Mouse (Mus musculus) lung, postnatal 0 days (tissue): ENCODE results near the gene Dcaf6. TPM values are rescaled to one million over a fixed set of nuclear protein-coding genes. Genes with fewer than 3 reads are reported as not detected.
"Not testable (repeated sequence)": the region's sequence is repeated elsewhere in the genome, so short reads cannot be mapped to it uniquely, and the experiment has no call there.

Source experiments
- ATAC-seq: fragments of 200-750 bp; cut with Nextera tagmentation; 2 replicates; pipeline ENCODE4 v1.8.0; 2017; ENCODE audit warnings: moderate library complexity
- DNase-seq: peaks from one replicate; pipeline ENCODE4 v3.0.0-alpha.2; 2016; ENCODE audit warnings: low spot score
- H3K27ac ChIP-seq: fragments of 300-500 bp; sonication (generic); 2 replicates; pipeline ENCODE4 v1.5.1; 2014; ENCODE audit warnings: antibody characterized with exemption, mild to moderate bottlenecking, low read length, mixed read lengths
- H3K27me3 ChIP-seq: fragments of 300-500 bp; sonication (generic); replicated peaks from 2 replicates; pipeline ENCODE4 v1.6.1; 2014; ENCODE audit warnings: low read length, mixed read lengths; ENCODE audit not compliant: insufficient read depth
- H3K36me3 ChIP-seq: fragments of 300-500 bp; sonication (generic); 2 replicates; pipeline ENCODE4 v1.6.1; 2014; ENCODE audit warnings: low read length, mixed read lengths; ENCODE audit not compliant: insufficient read depth
- H3K4me1 ChIP-seq: fragments of 300-500 bp; sonication (generic); 2 replicates; pipeline ENCODE4 v1.6.1; 2014; ENCODE audit warnings: antibody characterized with exemption, low read depth, low read length, mixed read lengths; ENCODE audit not compliant: insufficient read depth
- H3K4me2 ChIP-seq: fragments of 300-500 bp; sonication (generic); replicated peaks from 2 replicates; pipeline ENCODE4 v1.6.1; 2014; ENCODE audit warnings: low read depth, mild to moderate bottlenecking, low read length, moderate library complexity, mixed read lengths
- H3K4me3 ChIP-seq: fragments of 300-500 bp; sonication (generic); 2 replicates; pipeline ENCODE4 v1.5.1; 2014; ENCODE audit warnings: low read depth, low read length
- H3K9ac ChIP-seq: fragments of 300-500 bp; sonication (generic); replicated peaks from 2 replicates; pipeline ENCODE4 v1.6.1; 2014; ENCODE audit warnings: low read depth, mild to moderate bottlenecking
- H3K9me3 ChIP-seq: fragments of 300-500 bp; sonication (generic); 2 replicates; pipeline ENCODE4 v1.6.1; 2016; ENCODE audit warnings: low read length, mixed read lengths
- CTCF ChIP-seq: IDR thresholded peaks from 2 replicates; pipeline ENCODE4 v1.5.1; 2016; ENCODE audit warnings: antibody characterized with exemption, mild to moderate bottlenecking
- EP300 ChIP-seq: IDR thresholded peaks from 2 replicates; pipeline ENCODE4 v1.6.1; 2016; ENCODE audit warnings: antibody characterized with exemption, mild to moderate bottlenecking, control low read depth
- WGBS: fragments of 180-500 bp; shearing (Covaris S2); extraction: QIAGEN DNeasy Blood & Tissue Kit; methylation state at CpG from one replicate; pipeline ENCODE4 v1.1.7; 2014; 5-methylcytosine and 5-hydroxymethylcytosine counted together
- polyA plus RNA-seq: library from polyadenylated mRNA; unstranded; fragments of >200 nt; fragmentation: Nextera tagmentation; extraction: Ambion mirVana; gene quantifications from 2 replicates; pipeline ENCODE4 v1.2.1, GENCODE M21; 2015

Gene Dcaf6
- polyA plus RNA-seq, 1 experiment from 2014 or later, result 22.3 TPM

DNA sequence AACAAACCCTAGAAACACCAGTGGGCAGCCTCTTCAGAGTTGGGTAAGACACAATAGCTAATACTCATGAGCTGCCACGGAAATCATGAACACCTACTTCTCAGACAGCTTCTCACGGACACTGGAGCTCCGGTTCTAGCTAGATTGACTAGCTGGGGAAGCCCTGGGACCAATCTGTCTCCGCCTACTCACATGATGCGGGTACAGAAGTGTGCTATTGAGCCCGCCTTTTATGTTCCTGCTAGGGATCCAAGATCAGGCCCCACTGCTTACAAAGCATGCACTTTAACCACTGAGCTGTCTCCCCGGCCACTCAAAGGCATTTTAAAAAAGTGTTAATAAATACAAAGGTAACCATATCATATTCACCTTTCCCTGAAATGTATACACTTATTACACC, 118.1 kb downstream of the Dcaf6 start:
- WGBS, result 55% methylated on average over 7 of the region's 7 CpGs
- Histone ChIP-seq H3K9ac (no peak overlapping the region), H3K36me3 (peaks cover 8% of the 10 kb centered on the region), H3K4me2 (no peak overlapping the region), H3K27ac (no peak overlapping the region), H3K9me3 (no peaks in the 10 kb centered on the region), H3K27me3 (no peaks in the 10 kb centered on the region), H3K4me3 (no peak overlapping the region), H3K4me1 (no peaks in the 10 kb centered on the region)
- no peak for DNase-seq
- no peak for TF ChIP-seq CTCF
- no peak for TF ChIP-seq EP300
- ATAC-seq, result 0 out of 2 replicates have a peak, but pooled peaks have one; percentile 23

DNA sequence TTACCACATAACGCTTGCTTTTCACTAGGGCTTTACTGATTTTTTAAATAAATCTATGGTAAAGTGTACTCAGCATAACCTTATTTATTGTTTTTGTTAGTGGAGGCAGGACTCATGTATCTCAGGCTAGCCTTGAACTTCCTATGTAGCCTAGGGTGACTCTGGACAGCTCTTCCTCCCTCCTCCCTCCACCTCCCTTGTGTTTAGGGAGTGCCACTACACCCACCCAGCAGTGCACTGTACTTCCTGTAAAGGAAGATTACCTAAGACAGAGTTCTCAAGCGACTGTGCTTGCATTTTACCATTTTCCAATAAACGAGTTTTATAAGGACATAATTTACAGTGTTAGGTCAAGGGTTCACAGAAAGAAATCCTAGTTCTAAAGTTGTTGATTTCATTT, 127.5 kb downstream of the Dcaf6 start:
- TF ChIP-seq EP300, result no peak
- Histone ChIP-seq H3K9ac (no peak overlapping the region), H3K4me1 (no peaks in the 10 kb centered on the region), H3K4me3 (no peak overlapping the region), H3K27me3 (no peaks in the 10 kb centered on the region), H3K9me3 (no peaks in the 10 kb centered on the region), H3K4me2 (no peak overlapping the region), H3K27ac (no peak overlapping the region), H3K36me3 (peaks cover 19% of the 10 kb centered on the region)
- ATAC-seq (no peak), DNase-seq (no peak)
- 75% methylated on average over 3 of the region's 3 CpGs for WGBS

DNA sequence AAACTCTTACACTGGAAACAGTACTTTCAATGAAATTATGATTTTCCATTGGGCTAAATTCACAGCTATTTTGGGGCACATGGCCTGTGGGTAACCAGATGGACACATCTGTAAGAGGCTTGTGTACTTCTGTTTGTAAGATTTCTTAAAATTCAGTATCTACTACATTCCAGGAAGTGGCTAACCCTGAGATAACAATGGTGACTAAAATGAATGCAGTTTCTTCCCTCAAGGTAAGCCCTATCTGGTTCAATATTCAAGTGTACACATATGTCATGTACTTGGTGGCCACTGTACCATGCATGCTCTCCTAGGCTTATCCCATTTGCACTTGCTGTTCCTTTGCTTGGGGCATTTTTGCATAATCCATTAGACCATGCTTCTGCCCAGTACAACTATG, 129.4 kb downstream of the Dcaf6 start:
- ATAC-seq (no peak), DNase-seq (no peak)
- H3K4me1 ChIP-seq, result no peaks in the 10 kb centered on the region
- no peaks in the 10 kb centered on the region for H3K9me3 ChIP-seq
- no peak overlapping the region for H3K4me2 ChIP-seq
- H3K27me3 ChIP-seq, result no peaks in the 10 kb centered on the region
- H3K4me3 ChIP-seq, result no peak overlapping the region
- no peak overlapping the region for H3K27ac ChIP-seq
- TF ChIP-seq CTCF (no peak), EP300 (no peak)
- H3K9ac ChIP-seq, result no peak overlapping the region
- H3K36me3 ChIP-seq, result 0 out of 2 replicates have a peak, but pooled peaks cover 10% of the 10 kb centered on the region

DNA sequence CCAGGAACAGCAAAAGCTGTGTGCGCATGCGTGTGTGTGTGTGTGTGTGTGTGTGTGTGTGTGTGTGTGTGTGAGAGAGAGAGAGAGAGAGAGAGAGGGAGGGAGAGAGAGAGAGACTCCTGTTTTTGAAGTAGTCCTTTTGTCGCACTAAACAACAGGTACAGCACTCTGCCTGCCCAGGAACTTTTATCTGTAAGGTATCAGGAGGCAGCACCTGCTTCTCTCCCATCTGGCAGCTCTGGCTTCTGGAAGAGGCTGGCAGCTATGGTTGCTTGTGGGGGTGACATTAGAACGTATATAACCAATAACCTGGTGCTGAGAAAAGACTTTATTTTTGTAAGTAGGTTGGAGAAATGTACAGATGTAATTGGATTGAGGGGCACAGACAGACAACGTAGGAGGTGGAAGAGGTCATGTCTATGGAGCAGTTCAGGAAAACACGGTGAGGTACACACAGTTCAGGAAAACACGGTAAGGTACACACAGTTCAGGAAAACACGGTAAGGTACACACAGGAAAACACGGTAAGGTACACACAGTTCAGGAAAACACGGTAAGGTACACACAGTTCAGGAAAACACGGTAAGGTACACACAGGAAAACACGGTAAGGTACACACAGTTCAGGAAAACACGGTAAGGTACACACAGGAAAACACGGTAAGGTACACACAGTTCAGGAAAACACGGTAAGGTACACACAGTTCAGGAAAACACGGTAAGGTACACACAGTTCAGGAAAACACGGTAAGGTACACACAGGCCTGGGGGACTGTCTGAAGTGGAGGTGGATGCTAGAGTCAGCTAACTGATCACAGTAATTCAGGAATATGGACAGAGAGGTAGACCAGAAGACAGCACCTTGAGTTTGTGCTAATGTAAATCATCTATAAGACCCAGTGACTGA, 131.6 kb downstream of the Dcaf6 start:
- not testable (repeated sequence) for H3K4me3 ChIP-seq, H3K27me3 ChIP-seq

DNA sequence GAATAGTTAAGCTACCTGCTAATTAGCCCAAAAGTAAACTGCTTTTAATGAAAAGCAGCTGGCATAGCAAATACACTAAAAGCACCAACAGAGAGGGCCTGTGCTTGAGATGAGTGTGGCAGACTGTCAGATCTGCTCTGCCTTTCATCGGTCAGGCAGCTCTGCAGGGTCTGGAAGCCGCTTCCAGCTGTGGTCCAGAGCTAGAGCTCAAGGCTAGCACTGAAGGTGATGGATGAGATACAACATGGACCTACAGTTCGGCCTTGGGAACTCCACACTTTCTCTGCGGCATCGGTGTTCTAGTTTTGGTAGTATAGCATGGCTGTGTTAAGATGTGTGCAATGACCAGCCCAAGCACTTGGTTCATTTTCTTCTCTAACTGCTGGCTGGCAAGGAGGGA, 132.4 kb downstream of the Dcaf6 start:
- TF ChIP-seq EP300 (no peak), CTCF (no peak)
- H3K4me1 ChIP-seq, result no peaks in the 10 kb centered on the region
- ATAC-seq, result no peak
- H3K36me3 ChIP-seq, result 0 out of 2 replicates have a peak, but pooled peaks cover 9% of the 10 kb centered on the region
- WGBS, result 55% methylated on average over 5 of the region's 5 CpGs
- no peaks in the 10 kb centered on the region for H3K27me3 ChIP-seq
- no peak overlapping the region for H3K4me3 ChIP-seq
- no peak overlapping the region for H3K9ac ChIP-seq
- H3K9me3 ChIP-seq, result no peaks in the 10 kb centered on the region
- no peak for DNase-seq
- no peak overlapping the region for H3K4me2 ChIP-seq
- no peak overlapping the region for H3K27ac ChIP-seq

More for the DNA sequence above, 131.6 kb downstream of the Dcaf6 start:
- WGBS, result 91% methylated on average over 17 of the region's 17 CpGs
- H3K4me1 ChIP-seq, H3K9ac ChIP-seq, H3K4me2 ChIP-seq, H3K9me3 ChIP-seq, DNase-seq, ATAC-seq, H3K27ac ChIP-seq, H3K36me3 ChIP-seq: not testable (repeated sequence)

DNA sequence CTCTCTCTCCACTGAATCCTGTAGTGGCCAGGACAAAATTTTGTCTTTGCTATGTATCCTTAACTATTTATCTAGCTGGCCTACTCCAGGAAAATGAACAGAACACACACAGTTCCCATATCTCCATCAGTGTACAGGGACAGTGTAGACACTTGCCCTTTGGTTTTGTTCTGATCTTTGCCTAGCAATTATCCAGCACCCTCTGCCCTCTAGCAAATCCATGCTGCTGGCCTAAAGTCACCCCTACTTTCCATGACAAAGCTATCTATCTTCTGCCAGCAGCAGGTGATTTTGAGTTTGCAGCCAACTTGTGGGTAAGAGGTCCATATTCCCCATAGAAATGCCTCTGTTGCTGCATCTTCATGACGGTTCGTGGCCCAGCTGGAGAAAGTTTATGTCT, 132.9 kb downstream of the Dcaf6 start:
- Histone ChIP-seq H3K9ac (no peak overlapping the region), H3K27me3 (no peaks in the 10 kb centered on the region), H3K4me3 (no peak overlapping the region), H3K9me3 (no peaks in the 10 kb centered on the region), H3K36me3 (0 out of 2 replicates have a peak, but pooled peaks cover 7% of the 10 kb centered on the region), H3K27ac (no peak overlapping the region), H3K4me1 (no peaks in the 10 kb centered on the region), H3K4me2 (no peak overlapping the region)
- WGBS, result 73% methylated on average over 2 of the region's 2 CpGs
- TF ChIP-seq CTCF, result no peak
- no peak for TF ChIP-seq EP300
- no peak for ATAC-seq
- no peak for DNase-seq
